Mouse (Mus musculus) macrophage (primary cell): ENCODE results near the gene Trafd1. TPM values are rescaled to one million over a fixed set of nuclear protein-coding genes. Genes with fewer than 3 reads are reported as not detected.
A peak's percentile ranks its signal among the peaks of the same experiment; 100 is the strongest.

ENCODE experiments used
- H3K27ac ChIP-seq: fragments of 350-480 bp; formaldehyde crosslinking; 2 replicates; pipeline ENCODE4 v1.9.0; 2021
- H3K36me3 ChIP-seq: fragments of 350-480 bp; formaldehyde crosslinking; 2 replicates; pipeline ENCODE4 v1.9.0; 2021; ENCODE audit errors: inconsistent target
- H3K4me3 ChIP-seq: fragments of 350-480 bp; formaldehyde crosslinking; 2 replicates; pipeline ENCODE4 v1.9.0; 2021; ENCODE audit errors: inconsistent target
- H3K79me2 ChIP-seq: fragments of 350-480 bp; formaldehyde crosslinking; 2 replicates; pipeline ENCODE4 v1.9.0; 2021; ENCODE audit errors: inconsistent target
- WGBS: methylation state at CpG from one replicate; pipeline ENCODE4 v1.1.7; 2026; ENCODE audit warnings: inconsistent platforms; ENCODE audit not compliant: missing documents; 5-methylcytosine and 5-hydroxymethylcytosine counted together
- polyA plus RNA-seq: library from polyadenylated mRNA; stranded (reverse); fragments of 250-400 nt; gene quantifications from 3 replicates; pipeline ENCODE4 v1.2.4, GENCODE M21; 2018; ENCODE audit warnings: inconsistent platforms

Trafd1 gene
- polyA plus RNA-seq, 1 experiment from 2014 or later, result 148 TPM

GRCm38 (mm10) chr5:121367255-121367654 lies 18.2 kb downstream of the Trafd1 start:
- Histone ChIP-seq H3K79me2 (no peaks in the 10 kb centered on the region), H3K4me3 (no peak overlapping the region), H3K36me3 (peaks cover 68% of the 10 kb centered on the region), H3K27ac (no peak overlapping the region)
- WGBS, result 89% methylated on average over 4 of the region's 4 CpGs

- H3K27ac ChIP-seq, result no peak overlapping the region
- no peaks in the 10 kb centered on the region for H3K79me2 ChIP-seq
- peaks cover 67% of the 10 kb centered on the region for H3K36me3 ChIP-seq
- WGBS, result 87% methylated on average over 16 of the region's 16 CpGs
- H3K4me3 ChIP-seq, result no peak overlapping the region
Observed at GRCm38 (mm10) chr5:121366449-121367225, 18.8 kb downstream of the Trafd1 start.

GRCm38 (mm10) chr5:121363441-121363840 lies 22.0 kb downstream of the Trafd1 start:
- Histone ChIP-seq H3K79me2 (no peaks in the 10 kb centered on the region), H3K27ac (no peak overlapping the region), H3K36me3 (peaks cover 73% of the 10 kb centered on the region), H3K4me3 (no peak overlapping the region)
- 81% methylated on average over 7 of the region's 7 CpGs for WGBS

DNA sequence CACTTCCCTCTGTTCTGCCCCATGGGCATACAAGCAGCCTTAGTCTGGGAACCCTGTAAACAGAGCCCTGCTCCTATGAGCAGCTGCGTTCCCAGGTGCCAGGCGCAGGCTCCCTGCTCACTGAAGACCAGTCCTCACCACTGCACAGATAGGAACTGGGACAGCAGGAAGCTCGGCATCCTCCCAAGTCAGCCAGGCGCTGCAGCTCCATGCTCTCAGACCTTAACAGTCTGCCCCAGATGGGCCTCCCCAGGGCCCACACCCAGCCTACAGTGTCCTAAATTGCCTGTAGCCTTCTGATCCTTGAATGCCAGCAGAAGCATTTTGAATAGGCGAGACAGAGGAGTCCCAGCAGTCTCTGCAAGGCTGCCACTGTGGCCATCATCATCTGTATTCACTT lies 23.7 kb downstream of the Trafd1 start:
- H3K4me3 ChIP-seq, result no peak overlapping the region
- WGBS, result 98% methylated on average over 5 of the region's 5 CpGs
- H3K27ac ChIP-seq, result no peak overlapping the region
- H3K79me2 ChIP-seq, result no peaks in the 10 kb centered on the region
- peaks cover 81% of the 10 kb centered on the region for H3K36me3 ChIP-seq

GRCm38 (mm10) chr5:121359229-121359628 lies 26.2 kb downstream of the Trafd1 start:
- 97% methylated on average over 9 of the region's 9 CpGs for WGBS
- Histone ChIP-seq H3K27ac (no peak overlapping the region), H3K79me2 (no peaks in the 10 kb centered on the region), H3K4me3 (no peak overlapping the region), H3K36me3 (peaks cover 93% of the 10 kb centered on the region)

DNA sequence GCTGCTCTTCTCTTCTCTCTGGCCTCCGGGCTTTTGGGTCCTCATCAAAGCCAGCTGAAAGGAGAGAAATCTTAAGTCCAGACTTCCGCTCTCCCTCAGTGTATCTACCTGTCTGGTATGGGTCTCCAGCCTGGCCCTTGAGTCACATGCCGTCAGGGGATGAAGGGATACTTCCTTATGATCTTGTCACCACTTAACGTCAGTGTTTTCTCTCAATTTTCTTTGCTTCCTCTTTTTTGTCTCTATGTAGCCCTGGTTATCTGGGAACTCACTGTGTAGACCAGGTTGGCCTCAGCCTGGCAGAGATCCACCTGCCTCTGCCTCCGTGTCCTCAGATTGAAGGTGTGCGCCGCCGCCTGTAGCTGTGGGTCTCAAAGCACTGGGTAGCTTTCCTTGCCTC lies 41.4 kb downstream of the Trafd1 start:
- H3K79me2 ChIP-seq, result no peaks in the 10 kb centered on the region
- peaks cover 9% of the 10 kb centered on the region for H3K36me3 ChIP-seq
- peak overlapping the region; percentile 58 for H3K27ac ChIP-seq

GRCm38 (mm10) chr5:121342490-121342889 lies 42.9 kb downstream of the Trafd1 start:
- H3K36me3 ChIP-seq, result peaks cover 8% of the 10 kb centered on the region; the same call in 1 of the 2 replicates
- WGBS, result 88% methylated on average over 11 of the region's 11 CpGs
- no peak overlapping the region for H3K4me3 ChIP-seq
- H3K27ac ChIP-seq, result peak overlapping the region; percentile 58; the same call in 1 of the 2 replicates
- no peaks in the 10 kb centered on the region for H3K79me2 ChIP-seq

More for the DNA sequence above, 41.4 kb downstream of the Trafd1 start:
- no peak overlapping the region for H3K4me3 ChIP-seq
- 69% methylated on average over 8 of the region's 8 CpGs for WGBS

DNA sequence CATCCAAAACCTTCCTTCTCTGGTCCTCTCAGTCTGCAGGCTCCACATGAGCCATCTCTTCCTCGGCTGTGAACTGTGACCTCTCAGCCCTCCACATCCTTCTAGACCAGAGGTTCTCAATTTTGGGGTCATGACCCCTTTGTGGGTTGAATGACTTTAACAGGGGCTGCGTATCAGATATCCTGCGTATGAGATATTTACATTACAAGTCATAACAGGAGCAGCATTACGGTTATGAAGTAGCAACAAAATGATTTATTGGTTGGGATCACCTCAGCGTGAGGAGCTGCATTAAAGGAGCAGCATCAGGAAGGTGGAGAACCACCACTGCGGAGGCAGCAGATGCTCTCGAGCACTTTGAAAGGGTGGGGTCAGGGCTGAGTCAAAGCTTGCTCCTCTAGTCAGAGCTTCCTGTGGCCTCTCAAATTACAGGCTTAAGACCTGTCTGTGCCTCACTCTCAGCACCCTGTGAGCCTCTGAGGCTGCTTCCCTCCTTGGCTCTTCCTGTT lies 44.4 kb downstream of the Trafd1 start:
- peaks cover 22% of the 10 kb centered on the region; the same call in 1 of the 2 replicates for H3K36me3 ChIP-seq
- 50% methylated on average over 7 of the region's 7 CpGs for WGBS

GRCm38 (mm10) chr5:121339507-121340230 lies 45.8 kb downstream of the Trafd1 start:
- 96% methylated on average over 7 of the region's 7 CpGs for WGBS
- Histone ChIP-seq H3K36me3 (peaks cover 25% of the 10 kb centered on the region), H3K4me3 (no peak overlapping the region), H3K27ac (no peak overlapping the region), H3K79me2 (no peaks in the 10 kb centered on the region)

More for the DNA sequence above, 44.4 kb downstream of the Trafd1 start:
- no peaks in the 10 kb centered on the region for H3K79me2 ChIP-seq
- H3K27ac ChIP-seq, result no peak overlapping the region
- no peak overlapping the region for H3K4me3 ChIP-seq

DNA sequence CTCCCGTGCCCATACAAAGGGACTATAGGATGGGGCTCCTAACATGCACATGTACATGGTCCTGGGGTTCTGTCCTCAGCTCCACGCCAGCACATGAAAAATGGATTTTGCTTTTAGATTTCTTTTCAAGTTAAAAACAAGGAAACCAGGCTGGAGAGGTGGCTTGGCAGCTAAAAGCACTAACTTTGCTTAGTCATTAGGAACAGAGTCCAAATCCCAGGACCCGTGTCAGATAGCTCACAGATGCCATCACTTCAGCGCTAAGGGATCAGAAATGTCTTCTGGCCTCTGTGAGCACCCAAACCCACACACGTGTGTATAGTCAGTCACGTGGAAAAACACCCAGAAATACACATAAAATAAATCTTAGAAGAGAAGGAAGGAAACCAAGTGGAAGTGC lies 48.7 kb downstream of the Trafd1 start:
- Histone ChIP-seq H3K79me2 (no peaks in the 10 kb centered on the region), H3K27ac (no peak overlapping the region), H3K36me3 (peaks cover 52% of the 10 kb centered on the region), H3K4me3 (no peak overlapping the region)
- WGBS, result 91% methylated on average over 6 of the region's 6 CpGs

- H3K4me3 ChIP-seq, result no peak overlapping the region
- 95% methylated on average over 3 of the region's 3 CpGs for WGBS
- no peaks in the 10 kb centered on the region for H3K79me2 ChIP-seq
- H3K36me3 ChIP-seq, result peaks cover 54% of the 10 kb centered on the region
- H3K27ac ChIP-seq, result no peak overlapping the region
Observed at GRCm38 (mm10) chr5:121336009-121336408, 49.4 kb downstream of the Trafd1 start.

DNA sequence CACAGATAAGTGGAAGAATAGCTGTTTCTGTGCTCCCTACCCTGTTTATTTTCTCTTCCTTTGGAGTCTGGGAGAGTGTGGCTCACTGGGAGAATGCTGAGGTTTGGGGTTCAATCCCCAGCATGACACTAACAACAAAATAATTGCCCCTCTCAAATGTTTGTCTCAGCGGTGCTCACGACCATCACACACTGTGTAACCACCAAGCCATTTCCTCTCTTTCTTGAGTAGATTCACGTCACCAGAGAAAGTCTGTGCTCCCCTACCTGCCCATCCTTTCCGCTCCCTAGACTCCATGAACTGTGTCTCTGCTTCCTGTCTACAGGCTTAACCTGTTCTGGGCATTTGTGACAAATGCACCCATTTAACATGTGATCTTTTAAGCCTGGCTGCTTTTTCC lies 50.0 kb downstream of the Trafd1 start:
- Histone ChIP-seq H3K36me3 (peaks cover 54% of the 10 kb centered on the region), H3K27ac (no peak overlapping the region)
- WGBS, result 92% methylated on average over 4 of the region's 4 CpGs

DNA sequence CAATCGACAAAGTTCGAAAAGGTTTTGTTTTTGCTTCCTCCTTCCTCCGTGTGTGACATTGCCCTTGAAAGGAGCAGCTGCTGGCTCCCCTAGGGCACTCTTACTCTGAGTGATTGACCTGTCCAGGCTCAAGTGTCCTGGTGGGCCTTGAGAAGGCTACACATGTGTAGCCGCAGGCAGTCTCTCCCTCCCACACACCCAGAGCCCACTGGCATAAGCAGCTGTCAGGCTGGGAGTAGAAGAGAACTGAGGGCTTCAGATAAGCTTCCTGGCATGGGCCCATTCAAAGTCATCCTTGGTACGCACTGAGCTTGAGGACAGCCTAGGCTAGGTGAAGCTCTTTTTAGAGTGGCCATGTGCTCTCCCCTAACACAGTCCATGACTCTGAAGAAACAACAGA lies 51.0 kb downstream of the Trafd1 start:
- Histone ChIP-seq H3K36me3 (peaks cover 56% of the 10 kb centered on the region), H3K4me3 (no peak overlapping the region), H3K79me2 (no peaks in the 10 kb centered on the region), H3K27ac (no peak overlapping the region)
- 86% methylated on average over 5 of the region's 5 CpGs for WGBS

More for the DNA sequence above, 50.0 kb downstream of the Trafd1 start:
- Histone ChIP-seq H3K79me2 (no peaks in the 10 kb centered on the region), H3K4me3 (no peak overlapping the region)

DNA sequence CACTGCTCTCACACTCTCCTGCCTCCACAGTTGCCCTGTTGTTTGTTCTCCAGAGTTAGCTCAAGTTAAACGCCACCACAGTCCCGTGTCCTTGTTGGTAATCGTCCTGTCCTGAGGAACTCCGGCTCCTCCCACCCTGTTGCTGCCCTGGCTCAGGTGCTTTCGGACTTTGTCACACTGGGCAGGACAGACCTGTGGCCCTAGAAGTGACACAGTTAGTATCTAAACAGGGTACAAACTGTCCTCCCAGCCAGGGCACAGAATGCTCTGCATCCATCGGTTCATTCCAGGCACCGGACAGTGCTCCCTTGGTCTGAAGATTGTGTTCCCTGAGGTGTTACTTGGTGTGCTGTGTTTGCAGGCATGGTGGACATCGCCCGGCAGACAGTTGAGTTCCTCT lies 51.5 kb downstream of the Trafd1 start:
- peaks cover 61% of the 10 kb centered on the region for H3K36me3 ChIP-seq
- 97% methylated on average over 9 of the region's 9 CpGs for WGBS
- H3K27ac ChIP-seq, result no peak overlapping the region
- H3K79me2 ChIP-seq, result no peaks in the 10 kb centered on the region
- H3K4me3 ChIP-seq, result no peak overlapping the region

DNA sequence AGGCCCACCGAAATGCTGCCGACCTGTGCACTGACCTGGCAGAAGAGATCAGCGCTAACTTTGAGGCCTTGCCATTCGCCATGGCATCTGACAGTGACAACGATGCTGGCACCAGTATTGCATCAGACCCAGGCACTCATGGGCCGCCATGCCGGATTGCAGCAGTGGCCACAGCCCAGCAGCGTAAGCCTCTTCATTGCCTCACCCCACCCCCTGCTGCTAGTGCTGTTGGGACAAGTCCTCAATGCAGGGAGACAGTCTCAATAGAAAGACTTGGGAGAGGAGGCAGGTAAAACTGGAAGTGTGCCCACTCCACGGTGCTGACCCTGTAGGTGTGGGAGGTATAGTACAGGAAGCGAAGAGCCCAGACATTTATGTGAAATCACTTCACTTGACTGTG lies 53.7 kb downstream of the Trafd1 start:
- Histone ChIP-seq H3K4me3 (no peak overlapping the region), H3K79me2 (no peaks in the 10 kb centered on the region), H3K36me3 (peaks cover 56% of the 10 kb centered on the region), H3K27ac (no peak overlapping the region)
- 93% methylated on average over 8 of the region's 10 CpGs for WGBS
